Mouse (Mus musculus) olfactory bulb, adult 2 months (tissue): Measurements from ENCODE around the gene Hivep3.

Experiments
- CTCF ChIP-seq: fragments of 200-500 bp; IDR thresholded peaks from 2 replicates; pipeline ENCODE4 v1.5.1; 2012; ENCODE audit warnings: low read depth, mild to moderate bottlenecking, low read length, moderate library complexity; ENCODE audit not compliant: insufficient read depth
- POLR2A ChIP-seq: fragments of 200-500 bp; IDR thresholded peaks from 2 replicates; pipeline ENCODE4 v1.6.1; 2012; ENCODE audit warnings: mild to moderate bottlenecking, low read depth, low read length, moderate library complexity; ENCODE audit not compliant: insufficient read depth

DNA sequence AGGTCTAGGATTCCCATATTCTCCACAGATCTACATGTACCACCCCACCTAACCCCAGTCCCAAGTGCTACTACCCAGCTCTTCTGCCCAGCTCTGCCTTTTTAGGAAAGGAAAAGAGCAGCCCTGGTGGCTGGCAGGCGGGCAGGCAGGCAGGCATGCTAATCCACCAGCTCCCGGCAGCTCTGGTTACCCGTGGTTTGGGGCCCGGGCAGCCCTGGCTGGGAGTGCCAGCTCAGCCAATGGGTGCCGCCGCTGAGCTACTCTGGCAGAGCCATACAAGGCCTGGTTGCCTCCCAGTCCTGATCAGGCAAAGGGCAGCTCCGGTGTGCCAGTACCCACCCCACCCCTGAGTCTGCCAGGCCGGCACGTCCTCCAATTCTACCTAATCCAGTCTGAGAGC lies 409.3 kb downstream of the Hivep3 start:
- TF ChIP-seq CTCF (no peak), POLR2A (no peak)
